Mouse (Mus musculus): Measurements from ENCODE around the gene Sh2d2a. TPM values are rescaled to one million over a fixed set of nuclear protein-coding genes. Genes with fewer than 3 reads are reported as not detected.
"Not testable (repeated sequence)": the region's sequence is repeated elsewhere in the genome, so short reads cannot be mapped to it uniquely, and the experiment has no call there.

Sh2d2a gene
- polyA plus RNA-seq, 1 experiment, result 2.4 TPM

DNA sequence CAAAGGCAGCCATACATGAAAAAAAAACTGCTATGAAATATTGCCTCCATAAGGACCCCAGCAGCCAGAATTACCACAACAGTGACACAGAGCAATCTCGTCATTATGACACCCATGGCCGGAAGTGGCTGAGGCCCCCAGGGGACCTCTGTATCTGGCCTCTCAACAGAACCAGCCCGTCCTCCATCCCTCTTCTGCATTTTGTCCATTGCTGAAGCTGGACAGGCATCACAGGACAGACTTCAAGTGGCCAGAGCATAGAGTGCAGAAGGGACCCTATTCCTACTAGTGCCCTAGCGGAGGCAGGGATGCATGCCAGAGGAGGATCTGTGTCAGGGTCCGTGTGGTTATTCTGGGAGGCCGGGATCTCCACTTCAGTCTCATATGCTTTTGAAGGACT is 30.4 kb upstream of the Sh2d2a start:
- DNase-seq, result no peak
- Histone ChIP-seq H3K36me3 (ENCODE audit: control insufficient read depth, insufficient read depth, low read length) (no peaks in the 10 kb centered on the region), H3K4me1 (ENCODE audit: control insufficient read depth, insufficient read depth, low read length) (no peaks in the 10 kb centered on the region), H3K27ac (ENCODE audit: insufficient read depth, low read depth, low read length) (no peak overlapping the region), H3K27me3 (replicated peaks; ENCODE audit: control insufficient read depth, insufficient read depth, low read length) (no peaks in the 10 kb centered on the region), H3K4me3 (ENCODE audit: insufficient read depth, low read depth, low read length) (no peak overlapping the region)
- 62% methylated on average over 6 of the region's 6 CpGs for WGBS
- TF ChIP-seq CTCF (conservative IDR thresholded peaks at IDR 0.05; ENCODE audit: insufficient read depth, insufficient read length, low read depth, low read length), result no peak
- TF ChIP-seq POLR2A (IDR thresholded peaks at IDR 0.05; ENCODE audit: low read depth, low read length), result no peak

DNA sequence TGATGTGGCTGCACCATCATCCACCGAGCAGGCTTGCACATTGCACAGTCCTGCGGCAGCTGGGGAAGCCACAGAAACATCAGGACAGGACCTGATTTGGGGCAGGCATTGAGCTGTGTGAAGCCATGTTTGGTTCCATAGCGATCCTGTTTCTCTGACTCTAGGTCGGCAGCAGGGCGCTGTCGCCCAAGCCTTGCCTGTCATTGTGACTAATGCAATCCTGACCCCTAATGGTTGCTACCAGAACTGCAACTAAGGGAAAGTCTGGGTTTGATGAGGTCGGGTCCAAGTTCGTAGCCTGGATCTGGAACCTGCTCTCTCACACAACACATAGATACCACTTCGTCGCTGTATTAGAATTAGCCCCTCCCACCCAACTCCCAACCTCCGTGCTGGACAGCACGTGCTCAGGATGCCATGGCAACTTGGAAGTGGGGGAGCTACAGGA is 29.9 kb upstream of the Sh2d2a start:
- no peaks in the 10 kb centered on the region for H3K36me3 ChIP-seq (ENCODE audit: control insufficient read depth, insufficient read depth, low read length)
- WGBS, result 4% methylated on average over 12 of the region's 12 CpGs
- DNase-seq, result peak; percentile 83
- TF ChIP-seq CTCF (conservative IDR thresholded peaks at IDR 0.05; ENCODE audit: insufficient read depth, insufficient read length, low read depth, low read length) (peak; percentile 98), POLR2A (IDR thresholded peaks at IDR 0.05; ENCODE audit: low read depth, low read length) (no peak)
- no peak overlapping the region for H3K4me3 ChIP-seq (ENCODE audit: insufficient read depth, low read depth, low read length)
- H3K4me1 ChIP-seq (ENCODE audit: control insufficient read depth, insufficient read depth, low read length), result no peaks in the 10 kb centered on the region
- no peaks in the 10 kb centered on the region for H3K27me3 ChIP-seq (replicated peaks; ENCODE audit: control insufficient read depth, insufficient read depth, low read length)
- no peak overlapping the region for H3K27ac ChIP-seq (ENCODE audit: insufficient read depth, low read depth, low read length)

GRCm38 (mm10) chr3:87818226-87818625 is 28.3 kb upstream of the Sh2d2a start:
- no peak overlapping the region for H3K4me3 ChIP-seq (ENCODE audit: insufficient read depth, low read depth, low read length)
- TF ChIP-seq CTCF (conservative IDR thresholded peaks at IDR 0.05; ENCODE audit: insufficient read depth, insufficient read length, low read depth, low read length) (no peak), POLR2A (IDR thresholded peaks at IDR 0.05; ENCODE audit: low read depth, low read length) (no peak)
- H3K4me1 ChIP-seq (ENCODE audit: control insufficient read depth, insufficient read depth, low read length), result no peaks in the 10 kb centered on the region
- no peaks in the 10 kb centered on the region for H3K27me3 ChIP-seq (replicated peaks; ENCODE audit: control insufficient read depth, insufficient read depth, low read length)
- no peaks in the 10 kb centered on the region for H3K36me3 ChIP-seq (ENCODE audit: control insufficient read depth, insufficient read depth, low read length)
- no peak for DNase-seq
- 72% methylated on average over 12 of the region's 12 CpGs for WGBS
- no peak overlapping the region for H3K27ac ChIP-seq (ENCODE audit: insufficient read depth, low read depth, low read length)

DNA sequence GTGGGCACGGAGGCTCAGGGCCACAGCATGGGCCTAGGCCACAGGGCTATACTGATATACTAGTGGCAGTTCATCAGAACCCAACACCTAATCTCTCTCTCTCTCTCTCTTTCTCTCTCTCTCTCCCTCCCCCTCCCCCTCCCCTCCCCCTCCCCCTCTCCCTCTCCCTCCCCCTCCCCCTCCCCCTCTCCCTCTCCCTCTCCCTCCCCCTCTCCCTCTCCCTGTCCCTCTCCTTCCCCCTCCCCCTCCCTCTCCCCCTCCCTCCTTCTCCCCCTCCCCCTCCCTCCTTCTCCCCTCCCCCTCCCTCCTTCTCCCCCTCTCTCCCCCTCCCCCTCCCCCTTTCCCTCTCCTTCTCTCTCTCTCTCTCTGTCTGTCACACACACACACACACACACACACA is 22.3 kb upstream of the Sh2d2a start, which contains the start of gene Pear1:
Pear1 (minus strand) TSS at position 101 of the 400 bp plus-strand sequence.
- not testable (repeated sequence) for H3K36me3 ChIP-seq (ENCODE audit: control insufficient read depth, insufficient read depth, low read length); DNase-seq; H3K27ac ChIP-seq (ENCODE audit: insufficient read depth, low read depth, low read length); H3K4me1 ChIP-seq (ENCODE audit: control insufficient read depth, insufficient read depth, low read length); H3K4me3 ChIP-seq (ENCODE audit: insufficient read depth, low read depth, low read length); H3K27me3 ChIP-seq (replicated peaks; ENCODE audit: control insufficient read depth, insufficient read depth, low read length)
- 100% methylated on average over 1 of the region's 1 CpGs for WGBS

DNA sequence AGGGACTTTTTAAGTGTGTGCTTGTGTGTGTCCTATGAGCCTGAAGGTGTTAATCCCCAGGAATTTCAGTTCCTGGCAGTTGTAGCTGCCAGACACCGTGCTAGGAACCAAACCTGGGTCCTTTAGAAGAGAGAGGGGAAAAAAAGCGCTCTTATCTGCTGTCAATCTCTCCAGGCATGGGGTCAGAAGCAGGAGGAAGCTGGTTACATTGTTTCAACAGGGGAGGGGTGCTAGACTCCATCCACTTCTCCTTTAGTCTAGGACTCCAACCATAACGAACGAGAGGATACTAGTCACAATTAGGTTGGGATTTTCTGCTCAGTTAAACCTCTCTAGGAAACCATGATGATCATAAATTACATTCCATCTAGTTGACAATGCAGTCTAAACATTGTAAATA is 18.1 kb upstream of the Sh2d2a start:
- no peaks in the 10 kb centered on the region for H3K4me1 ChIP-seq (ENCODE audit: control insufficient read depth, insufficient read depth, low read length)
- no peak for DNase-seq
- no peak overlapping the region for H3K4me3 ChIP-seq (ENCODE audit: insufficient read depth, low read depth, low read length)
- H3K27ac ChIP-seq (ENCODE audit: insufficient read depth, low read depth, low read length), result no peak overlapping the region
- no peaks in the 10 kb centered on the region for H3K27me3 ChIP-seq (replicated peaks; ENCODE audit: control insufficient read depth, insufficient read depth, low read length)
- 40% methylated on average over 4 of the region's 4 CpGs for WGBS
- H3K36me3 ChIP-seq (ENCODE audit: control insufficient read depth, insufficient read depth, low read length), result no peaks in the 10 kb centered on the region
- no peak for TF ChIP-seq POLR2A (IDR thresholded peaks at IDR 0.05; ENCODE audit: low read depth, low read length)
- TF ChIP-seq CTCF (conservative IDR thresholded peaks at IDR 0.05; ENCODE audit: insufficient read depth, insufficient read length, low read depth, low read length), result no peak

DNA sequence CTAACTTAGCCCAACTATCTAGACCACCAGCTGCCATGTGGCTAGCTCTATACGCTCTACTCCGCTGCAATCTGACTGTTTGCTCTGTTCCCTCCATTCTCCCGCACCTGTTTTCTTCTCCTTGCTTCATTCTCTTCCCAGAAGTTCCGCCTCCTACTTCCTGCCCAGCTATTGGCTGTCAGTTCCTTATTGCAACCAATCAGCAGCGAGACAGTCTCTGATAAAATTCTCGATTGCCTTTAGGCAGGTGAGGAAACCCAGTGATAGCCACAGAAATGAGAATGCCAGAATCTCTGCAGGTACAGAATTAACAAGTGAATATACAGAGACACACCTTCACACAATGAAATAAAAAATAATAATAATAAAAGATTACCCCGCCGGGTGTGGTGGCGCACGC is 17.5 kb upstream of the Sh2d2a start:
- Histone ChIP-seq H3K27me3 (replicated peaks; ENCODE audit: control insufficient read depth, insufficient read depth, low read length) (no peaks in the 10 kb centered on the region), H3K36me3 (ENCODE audit: control insufficient read depth, insufficient read depth, low read length) (no peaks in the 10 kb centered on the region), H3K27ac (ENCODE audit: insufficient read depth, low read depth, low read length) (no peak overlapping the region), H3K4me1 (ENCODE audit: control insufficient read depth, insufficient read depth, low read length) (no peaks in the 10 kb centered on the region), H3K4me3 (ENCODE audit: insufficient read depth, low read depth, low read length) (no peak overlapping the region)
- TF ChIP-seq POLR2A (IDR thresholded peaks at IDR 0.05; ENCODE audit: low read depth, low read length) (no peak), CTCF (conservative IDR thresholded peaks at IDR 0.05; ENCODE audit: insufficient read depth, insufficient read length, low read depth, low read length) (no peak)
- 56% methylated on average over 10 of the region's 10 CpGs for WGBS
- DNase-seq, result no peak

DNA sequence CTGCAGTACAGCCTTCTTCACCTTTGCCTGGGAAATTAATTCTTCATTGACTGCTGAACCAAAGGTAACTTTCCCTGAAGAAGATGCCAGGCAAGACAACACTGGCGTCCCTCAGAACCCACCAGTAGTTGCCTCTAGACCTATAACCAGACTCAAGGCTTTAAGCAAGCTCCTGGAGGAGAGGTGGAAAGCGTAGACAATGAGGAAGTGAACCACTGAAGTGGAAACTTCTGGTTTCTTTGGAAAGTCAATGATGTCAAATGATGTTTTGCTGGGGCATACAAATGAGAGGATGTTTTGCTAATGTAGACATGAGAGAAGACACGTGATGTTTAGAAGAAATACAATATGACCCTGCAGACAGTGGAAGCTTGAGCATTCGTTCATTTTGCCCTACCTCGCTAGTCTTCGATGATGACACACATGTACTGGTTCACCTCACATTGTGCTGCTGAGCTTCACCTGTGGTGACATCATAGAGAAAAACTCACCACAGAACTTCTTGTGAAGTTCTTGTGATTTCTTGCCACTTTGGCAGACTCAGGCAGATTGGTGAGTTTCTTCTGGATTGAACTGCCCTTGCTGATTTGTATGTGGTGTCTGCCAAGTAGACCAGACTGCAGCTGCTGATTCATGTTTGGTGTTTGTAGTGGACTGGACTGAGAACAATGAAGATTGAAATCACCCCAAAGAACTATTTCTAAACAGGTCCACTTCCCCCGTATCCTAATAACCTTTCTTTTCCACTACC is 14.3 kb upstream of the Sh2d2a start:
- Histone ChIP-seq H3K36me3 (ENCODE audit: control insufficient read depth, insufficient read depth, low read length) (no peaks in the 10 kb centered on the region), H3K4me1 (ENCODE audit: control insufficient read depth, insufficient read depth, low read length) (no peaks in the 10 kb centered on the region), H3K27me3 (replicated peaks; ENCODE audit: control insufficient read depth, insufficient read depth, low read length) (no peaks in the 10 kb centered on the region), H3K27ac (ENCODE audit: insufficient read depth, low read depth, low read length) (no peak overlapping the region), H3K4me3 (ENCODE audit: insufficient read depth, low read depth, low read length) (no peak overlapping the region)
- no peak for DNase-seq
- 73% methylated on average over 7 of the region's 7 CpGs for WGBS
- TF ChIP-seq POLR2A (IDR thresholded peaks at IDR 0.05; ENCODE audit: low read depth, low read length) (no peak), CTCF (conservative IDR thresholded peaks at IDR 0.05; ENCODE audit: insufficient read depth, insufficient read length, low read depth, low read length) (no peak)

Data from kidney, adult 2 months (tissue).